Mouse (Mus musculus): ENCODE data around the gene Gnptg. TPM values are rescaled to one million over a fixed set of nuclear protein-coding genes. Genes with fewer than 3 reads are reported as not detected.
"Not testable (repeated sequence)": the region's sequence is repeated elsewhere in the genome, so short reads cannot be mapped to it uniquely, and the experiment has no call there.

Gene Gnptg
- polyA plus RNA-seq, 1 experiment from 2014 or later = 85.5 TPM

DNA sequence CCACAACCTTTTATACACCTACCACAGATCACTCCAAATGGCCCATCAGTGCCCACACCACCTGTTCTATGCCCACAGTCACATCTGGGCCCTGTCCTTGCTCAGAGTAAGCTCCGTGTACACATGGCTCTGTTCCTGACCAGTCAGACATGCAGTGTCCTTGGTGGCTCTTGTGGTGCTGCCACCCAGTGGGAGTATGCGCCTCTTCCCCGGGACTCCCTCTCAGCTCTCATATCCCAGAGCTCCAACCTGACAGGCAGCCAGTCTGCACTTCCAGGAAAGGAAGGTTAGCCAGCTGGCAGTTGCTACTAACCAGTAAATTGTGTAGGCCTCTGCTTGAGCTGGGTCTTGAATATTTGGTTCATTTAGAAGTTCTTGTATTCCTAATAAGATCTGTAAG lies 24.5 kb upstream of the Gnptg start:
- no peaks in the 10 kb centered on the region for H3K9me3 ChIP-seq
- H3K4me2 ChIP-seq (replicated peaks) = no peak overlapping the region
- H3K4me3 ChIP-seq = no peak overlapping the region
- ATAC-seq (replicated peaks) = no peak
- no peak overlapping the region for H3K27ac ChIP-seq (replicated peaks)
- H3K9ac ChIP-seq (replicated peaks) = no peak overlapping the region
- H3K4me1 ChIP-seq = peaks cover 1% of the 10 kb centered on the region; the same call in 1 of the 2 replicates
- H3K27me3 ChIP-seq = no peaks in the 10 kb centered on the region
- 65% methylated on average over 3 of the region's 3 CpGs for WGBS
- H3K36me3 ChIP-seq = peaks cover 76% of the 10 kb centered on the region

DNA sequence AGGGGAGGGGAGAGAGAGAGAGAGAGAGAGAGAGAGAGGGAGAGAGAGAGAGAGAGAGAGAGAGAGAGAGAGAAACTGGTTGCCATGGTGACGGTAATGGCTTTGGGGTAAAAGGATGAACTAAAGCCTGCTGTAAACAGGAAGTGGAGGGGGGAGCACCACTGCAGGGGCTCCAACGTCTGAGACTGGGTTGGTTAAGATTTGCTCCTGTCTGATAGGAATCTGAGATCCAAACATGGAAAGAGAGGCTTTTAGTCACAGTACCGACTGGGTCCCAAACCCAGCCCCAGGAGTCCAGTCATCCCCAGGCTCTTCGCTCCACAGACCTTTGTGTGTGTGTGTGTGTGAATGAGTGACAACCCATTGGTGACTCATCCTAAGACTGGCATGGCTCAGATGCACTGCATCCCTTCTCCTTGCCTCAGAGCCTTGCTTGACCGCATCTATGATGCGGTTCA lies 17.9 kb upstream of the Gnptg start:
- no peak overlapping the region for H3K9ac ChIP-seq (replicated peaks)
- H3K36me3 ChIP-seq = peaks cover 20% of the 10 kb centered on the region
- no peak overlapping the region for H3K27ac ChIP-seq (replicated peaks)
- no peak overlapping the region for H3K4me3 ChIP-seq
- H3K9me3 ChIP-seq = no peaks in the 10 kb centered on the region
- H3K27me3 ChIP-seq = peaks cover 23% of the 10 kb centered on the region
- WGBS = 60% methylated on average over 6 of the region's 6 CpGs
- ATAC-seq (replicated peaks) = no peak
- no peak overlapping the region for H3K4me2 ChIP-seq (replicated peaks)
- peaks cover 19% of the 10 kb centered on the region for H3K4me1 ChIP-seq

DNA sequence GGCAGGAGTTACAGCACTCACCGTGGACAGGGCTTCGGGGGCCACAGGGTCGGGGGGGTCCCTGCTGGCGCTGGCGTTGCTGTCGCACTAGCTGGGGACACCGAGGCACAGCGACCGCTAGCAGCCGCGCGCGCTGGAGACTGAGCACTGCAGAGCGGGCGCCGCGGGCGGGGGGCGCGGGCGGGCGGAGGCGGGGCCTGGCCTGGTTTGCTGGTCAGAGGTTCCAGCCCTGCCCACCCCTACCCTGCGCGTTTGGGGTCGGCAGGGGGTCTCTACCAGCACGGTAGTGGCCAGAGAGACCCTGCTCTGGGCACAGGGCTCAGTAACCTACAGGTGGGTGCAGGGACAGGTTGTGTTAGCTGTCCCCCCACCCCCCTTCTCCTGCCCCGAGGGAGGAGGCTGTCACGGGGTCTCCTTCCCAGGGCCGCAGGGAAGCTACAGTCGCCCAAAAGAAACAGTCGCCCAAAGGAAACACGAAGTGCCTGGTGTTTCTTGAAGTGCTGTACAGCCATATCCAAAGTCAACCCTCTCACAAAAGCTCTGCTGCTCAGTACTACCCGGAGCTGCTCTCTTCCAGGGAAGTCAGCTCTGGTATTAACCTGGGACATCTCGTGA lies 16.3 kb upstream of the Gnptg start, which contains the start of gene Baiap3:
Gene Baiap3 (minus strand): TSS at position 225 of the 615 bp plus-strand sequence.
- H3K4me2 ChIP-seq (replicated peaks) = peak within 1 kb of the TSS; percentile 35
- 0 out of 2 replicates have a peak within 1 kb of the TSS, but pooled peaks have one; percentile 3 for H3K9ac ChIP-seq (replicated peaks)
- peaks cover 19% of the 10 kb centered on the region for H3K4me1 ChIP-seq
- H3K27me3 ChIP-seq = peaks cover 23% of the 10 kb centered on the region
- H3K36me3 ChIP-seq = peaks cover 14% of the 10 kb centered on the region
- no peaks in the 10 kb centered on the region for H3K9me3 ChIP-seq
- no peak; the same call in 1 of the 2 replicates for ATAC-seq (replicated peaks)
- no peak within 1 kb of the TSS for H3K27ac ChIP-seq (replicated peaks)
- H3K4me3 ChIP-seq = peak within 1 kb of the TSS; percentile 25
- WGBS = 3% methylated on average over 35 of the region's 35 CpGs

DNA sequence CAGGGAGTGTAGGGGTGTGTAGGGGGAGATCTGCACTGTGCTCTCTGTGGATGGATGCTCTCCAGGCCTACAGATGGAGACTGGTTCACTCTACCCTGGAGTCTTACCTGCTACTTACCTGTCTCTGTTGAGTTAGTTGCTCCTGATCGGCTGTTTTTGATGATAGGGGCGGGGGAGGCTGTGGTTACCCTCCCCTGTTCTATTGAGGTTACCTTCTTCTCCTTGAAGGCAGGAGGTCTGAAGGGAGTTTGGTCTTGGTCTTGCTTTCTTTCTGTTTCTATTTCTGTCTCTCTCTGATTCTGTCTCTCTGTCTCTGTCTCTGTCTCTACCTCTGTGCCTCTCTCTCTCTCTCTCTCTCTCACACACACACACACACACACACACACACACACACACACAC lies 15.2 kb upstream of the Gnptg start:
- Histone ChIP-seq H3K9me3 (no peaks in the 10 kb centered on the region), H3K4me1 (peaks cover 19% of the 10 kb centered on the region), H3K4me3 (no peak overlapping the region), H3K27me3 (peaks cover 23% of the 10 kb centered on the region), H3K36me3 (peaks cover 12% of the 10 kb centered on the region), H3K4me2 (replicated peaks) (no peak overlapping the region), H3K9ac (replicated peaks) (no peak overlapping the region), H3K27ac (replicated peaks) (no peak overlapping the region)
- WGBS = 72% methylated on average over 2 of the region's 2 CpGs
- no peak for ATAC-seq (replicated peaks)

DNA sequence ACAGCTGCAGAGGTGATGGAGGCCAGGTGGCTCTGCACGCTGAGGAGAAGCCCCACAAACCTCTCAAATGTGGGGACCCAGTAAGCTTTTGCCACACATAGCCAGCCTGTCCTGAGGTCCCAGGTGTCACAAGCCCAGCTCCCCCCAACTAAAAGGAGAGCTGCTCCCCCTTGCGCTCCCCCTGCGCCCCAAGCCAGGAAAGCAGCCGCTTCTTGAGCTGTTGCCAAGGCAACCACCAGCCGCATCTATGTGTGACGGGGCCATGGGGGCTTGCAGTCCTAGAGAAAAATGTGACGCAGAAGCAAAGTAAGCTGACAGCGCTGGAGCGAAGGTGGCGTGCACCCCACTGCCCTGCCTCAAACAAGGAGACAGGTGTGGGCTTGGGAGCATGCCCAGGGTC lies 13.8 kb upstream of the Gnptg start:
- Histone ChIP-seq H3K9ac (replicated peaks) (no peak overlapping the region), H3K27ac (replicated peaks) (peak overlapping the region; percentile 75), H3K36me3 (no peaks in the 10 kb centered on the region), H3K4me1 (peaks cover 19% of the 10 kb centered on the region), H3K9me3 (no peaks in the 10 kb centered on the region), H3K27me3 (peaks cover 23% of the 10 kb centered on the region), H3K4me2 (replicated peaks) (peak overlapping the region; percentile 14; the same call in 1 of the 2 replicates), H3K4me3 (no peak overlapping the region)
- ATAC-seq (replicated peaks) = no peak; the same call in 1 of the 2 replicates
- 14% methylated on average over 10 of the region's 10 CpGs for WGBS

DNA sequence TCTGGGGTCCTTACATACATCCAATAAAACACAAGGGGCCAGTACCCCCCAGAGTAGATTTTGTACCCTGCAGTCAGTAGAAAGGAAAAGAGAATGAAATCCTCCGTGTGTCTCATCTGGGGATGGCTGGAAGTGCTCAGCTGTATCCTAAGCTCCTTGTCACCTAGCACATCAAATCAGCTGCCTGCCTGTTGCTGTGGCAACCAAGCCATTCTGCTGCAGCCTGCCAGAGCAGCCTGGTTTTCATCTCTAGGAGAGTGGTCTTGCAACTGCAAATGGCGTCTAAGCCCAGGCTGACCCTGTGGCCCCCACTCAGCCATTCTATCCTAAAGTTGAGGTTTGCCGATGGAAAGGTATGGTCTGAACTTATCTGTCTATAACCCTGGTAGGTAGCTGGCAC lies 12.7 kb upstream of the Gnptg start:
- H3K36me3 ChIP-seq = no peaks in the 10 kb centered on the region
- H3K9me3 ChIP-seq = no peaks in the 10 kb centered on the region
- H3K4me3 ChIP-seq = no peak overlapping the region
- 0 out of 2 replicates have a peak, but pooled peaks have one; percentile 55 for ATAC-seq (replicated peaks)
- H3K27me3 ChIP-seq = peaks cover 23% of the 10 kb centered on the region
- no peak overlapping the region for H3K4me2 ChIP-seq (replicated peaks)
- WGBS = 27% methylated on average over 3 of the region's 3 CpGs
- H3K27ac ChIP-seq (replicated peaks) = peak overlapping the region; percentile 75
- no peak overlapping the region for H3K9ac ChIP-seq (replicated peaks)
- H3K4me1 ChIP-seq = peaks cover 19% of the 10 kb centered on the region

DNA sequence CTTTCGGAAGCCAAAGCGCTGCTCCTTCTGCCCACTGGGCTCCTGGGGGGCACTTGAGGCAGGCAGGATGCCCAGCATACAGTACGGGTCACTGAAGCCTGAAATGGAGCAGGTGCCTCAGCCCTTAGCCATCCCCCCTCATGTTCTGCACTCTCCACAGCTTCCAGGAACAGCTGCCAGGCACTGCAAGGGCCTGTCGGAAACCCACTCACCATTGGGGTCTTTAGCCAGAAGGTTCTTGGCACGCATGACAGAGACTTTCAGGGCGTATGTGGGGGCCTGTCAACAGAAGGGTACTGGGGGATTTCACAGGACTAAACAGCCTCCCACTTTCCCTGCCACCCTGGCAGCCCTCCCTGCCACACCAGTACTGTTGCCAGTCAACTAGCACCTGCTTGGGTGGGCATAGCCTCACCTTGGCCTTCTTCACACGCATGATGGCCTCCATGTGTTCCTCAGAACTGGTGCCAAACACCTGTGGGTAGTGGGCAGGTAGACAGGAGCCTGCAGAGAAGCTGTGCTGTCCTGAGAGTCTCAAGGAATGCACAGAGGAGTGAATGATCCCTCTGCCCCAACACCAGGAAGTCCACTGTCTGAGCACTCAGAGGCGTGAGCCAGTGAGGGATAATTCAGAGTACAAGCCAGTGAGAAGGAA lies 10.4 kb upstream of the Gnptg start:
- Histone ChIP-seq H3K4me3 (no peak overlapping the region), H3K27me3 (peaks cover 8% of the 10 kb centered on the region), H3K9ac (replicated peaks) (no peak overlapping the region), H3K4me2 (replicated peaks) (no peak overlapping the region), H3K9me3 (no peaks in the 10 kb centered on the region), H3K36me3 (no peaks in the 10 kb centered on the region), H3K4me1 (peaks cover 9% of the 10 kb centered on the region), H3K27ac (replicated peaks) (no peak overlapping the region)
- no peak for ATAC-seq (replicated peaks)
- 71% methylated on average over 8 of the region's 8 CpGs for WGBS

DNA sequence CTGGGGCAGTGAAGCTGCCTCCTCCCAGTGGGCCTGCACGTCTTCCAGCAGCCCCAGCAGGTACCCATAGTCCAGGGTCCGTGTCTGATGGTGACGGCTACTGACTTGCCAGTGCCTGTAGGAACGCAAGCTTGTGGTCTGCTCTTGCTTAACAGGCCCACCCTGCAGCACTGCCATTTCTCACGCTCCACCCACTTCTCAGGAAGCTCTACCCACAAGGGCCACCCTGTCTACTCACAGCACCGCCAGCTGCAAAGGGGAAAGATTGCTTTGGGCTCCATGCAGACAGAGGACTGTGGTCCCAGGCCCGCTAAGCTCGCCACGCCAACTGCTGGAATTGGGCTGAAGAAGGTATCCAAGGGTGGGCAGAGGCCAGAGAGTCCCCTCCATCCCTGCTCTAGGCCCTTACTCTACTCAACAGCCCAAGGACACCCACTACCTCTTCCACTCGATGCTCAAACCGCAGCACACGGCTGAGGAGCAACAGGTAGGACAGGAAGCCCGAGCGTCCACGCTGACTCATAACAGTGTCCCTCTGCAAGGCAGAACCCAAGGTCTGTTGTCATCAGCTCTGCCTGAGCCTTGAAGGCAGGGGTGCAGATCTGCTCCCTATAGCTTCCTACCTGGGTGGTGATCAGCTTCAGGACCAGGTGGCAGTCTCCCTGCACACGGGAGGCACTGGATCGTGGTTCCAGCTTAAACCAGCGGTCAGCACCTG lies 8.3 kb upstream of the Gnptg start:
- 84% methylated on average over 18 of the region's 18 CpGs for WGBS
- Histone ChIP-seq H3K27ac (replicated peaks) (no peak overlapping the region), H3K4me1 (no peaks in the 10 kb centered on the region), H3K9me3 (no peaks in the 10 kb centered on the region), H3K4me3 (no peak overlapping the region), H3K36me3 (peaks cover 15% of the 10 kb centered on the region), H3K4me2 (replicated peaks) (no peak overlapping the region), H3K9ac (replicated peaks) (no peak overlapping the region), H3K27me3 (no peaks in the 10 kb centered on the region)
- ATAC-seq (replicated peaks) = no peak

DNA sequence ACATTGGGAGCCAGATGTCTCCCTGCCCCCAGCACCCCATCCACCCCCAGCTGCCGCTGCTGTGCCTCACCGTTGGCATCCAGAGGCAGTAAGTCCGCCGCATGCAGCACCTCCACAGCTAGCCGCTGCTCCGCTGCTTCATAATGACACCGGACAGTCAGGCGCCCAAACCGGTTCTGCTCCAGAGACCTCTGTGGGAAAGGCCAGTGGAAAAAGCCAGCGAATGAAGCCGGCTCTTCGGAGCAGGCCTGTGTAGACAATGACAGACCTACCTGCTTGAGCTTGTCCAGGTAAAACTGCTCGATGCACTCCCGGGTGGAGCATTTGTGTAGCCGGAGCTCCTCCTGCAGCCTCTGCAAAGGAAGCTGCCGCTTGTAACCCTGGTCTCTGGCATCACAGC lies 4.3 kb upstream of the Gnptg start:
- H3K4me3 ChIP-seq = no peak overlapping the region
- peaks cover 26% of the 10 kb centered on the region for H3K36me3 ChIP-seq
- WGBS = 92% methylated on average over 16 of the region's 16 CpGs
- H3K27ac ChIP-seq (replicated peaks) = no peak overlapping the region
- H3K9ac ChIP-seq (replicated peaks) = no peak overlapping the region
- peaks cover 16% of the 10 kb centered on the region for H3K4me1 ChIP-seq
- no peak for ATAC-seq (replicated peaks)
- no peak overlapping the region for H3K4me2 ChIP-seq (replicated peaks)
- H3K9me3 ChIP-seq = no peaks in the 10 kb centered on the region
- H3K27me3 ChIP-seq = no peaks in the 10 kb centered on the region

DNA sequence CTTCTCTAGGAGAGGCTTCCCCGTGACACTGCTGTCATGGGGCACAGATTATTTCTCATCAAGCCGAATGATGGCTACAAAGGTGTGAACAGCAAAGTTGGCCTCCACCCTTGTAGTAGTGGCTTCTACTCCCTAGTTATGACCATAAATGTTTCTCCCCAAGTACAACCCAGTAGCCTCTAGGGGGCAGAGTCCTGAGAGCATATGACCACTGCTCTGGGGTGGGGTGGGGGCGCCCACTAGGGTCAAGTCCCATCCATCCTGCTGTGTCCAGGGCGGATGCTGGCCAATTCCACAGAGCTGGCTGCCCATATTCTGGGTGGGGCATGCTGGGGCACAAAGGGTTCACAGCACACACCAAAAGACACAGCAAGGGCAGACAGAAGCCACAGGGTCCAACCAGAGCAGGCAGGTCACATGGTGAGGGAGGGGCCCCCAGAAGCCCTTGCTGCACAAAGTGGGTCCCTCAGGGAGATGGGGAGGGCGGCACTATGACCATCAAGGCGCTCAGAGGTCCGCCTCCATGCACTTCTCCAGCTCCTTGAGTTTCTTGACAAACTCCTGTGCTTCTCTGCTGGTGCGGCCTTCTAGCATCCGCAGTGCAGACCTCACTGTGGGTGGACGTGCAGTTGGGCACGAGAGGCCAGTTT lies 3.3 kb upstream of the Gnptg start:
- peaks cover 26% of the 10 kb centered on the region for H3K36me3 ChIP-seq
- WGBS = 86% methylated on average over 11 of the region's 11 CpGs
- H3K27ac ChIP-seq (replicated peaks) = no peak overlapping the region
- no peaks in the 10 kb centered on the region for H3K27me3 ChIP-seq
- H3K4me1 ChIP-seq = peaks cover 21% of the 10 kb centered on the region
- ATAC-seq (replicated peaks) = no peak
- no peak overlapping the region for H3K4me3 ChIP-seq
- H3K4me2 ChIP-seq (replicated peaks) = no peak overlapping the region
- H3K9me3 ChIP-seq = no peaks in the 10 kb centered on the region
- H3K9ac ChIP-seq (replicated peaks) = no peak overlapping the region

DNA sequence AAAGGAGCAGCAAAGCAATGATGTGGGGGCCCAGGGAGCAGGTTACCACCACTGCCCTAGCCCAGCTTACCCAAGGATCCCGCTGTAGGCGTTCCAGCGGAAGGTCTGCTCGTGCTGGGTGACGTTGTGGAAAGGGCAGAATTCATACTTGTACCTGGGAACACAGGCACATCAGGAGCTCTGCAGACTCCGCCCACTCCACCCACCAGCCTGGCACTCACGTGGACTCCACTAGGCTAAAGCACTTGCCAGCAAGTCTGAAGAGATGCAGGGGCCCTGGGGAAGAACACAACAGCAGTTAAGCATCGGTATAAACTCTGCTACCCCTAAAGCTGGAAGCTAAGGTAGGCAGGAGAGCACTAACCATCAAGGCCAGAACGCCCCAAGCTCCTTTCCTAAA lies 4.3 kb downstream of the Gnptg start:
- H3K9me3 ChIP-seq = no peaks in the 10 kb centered on the region
- H3K4me1 ChIP-seq = peaks cover 17% of the 10 kb centered on the region
- H3K36me3 ChIP-seq = peaks cover 29% of the 10 kb centered on the region
- no peak overlapping the region for H3K4me3 ChIP-seq
- WGBS = 87% methylated on average over 9 of the region's 9 CpGs
- no peak overlapping the region for H3K9ac ChIP-seq (replicated peaks)
- ATAC-seq (replicated peaks) = no peak
- H3K4me2 ChIP-seq (replicated peaks) = no peak overlapping the region
- H3K27ac ChIP-seq (replicated peaks) = no peak overlapping the region
- no peaks in the 10 kb centered on the region for H3K27me3 ChIP-seq

DNA sequence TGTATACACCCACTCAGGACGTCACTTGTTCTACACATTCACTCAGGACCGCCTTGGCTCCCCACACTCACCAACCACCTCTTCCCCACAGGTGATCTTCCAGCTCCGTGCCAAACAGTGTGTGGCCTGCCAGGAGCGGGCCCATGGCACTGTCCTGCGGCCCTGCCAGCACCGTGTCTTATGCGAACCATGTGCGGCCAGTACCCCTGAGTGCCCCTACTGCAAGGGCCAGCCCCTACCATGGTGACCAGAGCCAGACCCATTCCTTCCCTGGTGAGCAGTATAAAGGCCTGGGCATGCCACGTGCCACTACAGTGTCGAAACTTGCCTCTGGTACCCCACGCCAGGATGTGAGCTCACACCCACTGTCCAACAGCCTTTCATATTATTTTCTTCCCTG lies 8.3 kb downstream of the Gnptg start:
- H3K4me2 ChIP-seq (replicated peaks); H3K4me3 ChIP-seq; H3K9ac ChIP-seq (replicated peaks); H3K9me3 ChIP-seq; H3K4me1 ChIP-seq; H3K27me3 ChIP-seq; H3K27ac ChIP-seq (replicated peaks): not testable (repeated sequence)
- H3K36me3 ChIP-seq = peaks cover 32% of the 10 kb centered on the region
- peak; percentile 77 for ATAC-seq (replicated peaks)
- 93% methylated on average over 6 of the region's 11 CpGs for WGBS
